Mouse (Mus musculus) olfactory bulb, adult 2 months (tissue): ENCODE results near the gene Pax6. TPM values are rescaled to one million over a fixed set of nuclear protein-coding genes. Genes with fewer than 3 reads are reported as not detected.

Source experiments
- H3K27ac ChIP-seq: fragments of 200-500 bp; 2 replicates; pipeline ENCODE4 v1.5.1; 2012; ENCODE audit warnings: low read depth, low read length; ENCODE audit not compliant: insufficient read depth
- H3K4me1 ChIP-seq: fragments of 200-500 bp; 2 replicates; pipeline ENCODE4 v1.6.1; 2012; ENCODE audit warnings: low read length; ENCODE audit not compliant: control insufficient read depth, insufficient read depth
- H3K4me3 ChIP-seq: fragments of 200-500 bp; 2 replicates; pipeline ENCODE4 v1.5.1; 2012; ENCODE audit warnings: mild to moderate bottlenecking, low read depth, low read length, moderate library complexity; ENCODE audit not compliant: insufficient read depth
- CTCF ChIP-seq: fragments of 200-500 bp; IDR thresholded peaks from 2 replicates; pipeline ENCODE4 v1.5.1; 2012; ENCODE audit warnings: low read depth, mild to moderate bottlenecking, low read length, moderate library complexity; ENCODE audit not compliant: insufficient read depth
- POLR2A ChIP-seq: fragments of 200-500 bp; IDR thresholded peaks from 2 replicates; pipeline ENCODE4 v1.6.1; 2012; ENCODE audit warnings: mild to moderate bottlenecking, low read depth, low read length, moderate library complexity; ENCODE audit not compliant: insufficient read depth
- WGBS: fragments of 180-500 bp; shearing (Covaris S2); methylation state at CpG from one replicate; pipeline ENCODE4 v1.1.7; 2018; 5-methylcytosine and 5-hydroxymethylcytosine counted together
- polyA plus RNA-seq: library from polyadenylated mRNA; stranded (reverse); fragments of >200 nt; gene quantifications from 2 replicates; pipeline ENCODE4 v1.2.4, GENCODE M21; 2012; ENCODE audit warnings: low replicate concordance; ENCODE audit not compliant: missing spikeins, insufficient read depth, insufficient read length

The Pax6 gene
- polyA plus RNA-seq, 1 experiment, result not detected

DNA sequence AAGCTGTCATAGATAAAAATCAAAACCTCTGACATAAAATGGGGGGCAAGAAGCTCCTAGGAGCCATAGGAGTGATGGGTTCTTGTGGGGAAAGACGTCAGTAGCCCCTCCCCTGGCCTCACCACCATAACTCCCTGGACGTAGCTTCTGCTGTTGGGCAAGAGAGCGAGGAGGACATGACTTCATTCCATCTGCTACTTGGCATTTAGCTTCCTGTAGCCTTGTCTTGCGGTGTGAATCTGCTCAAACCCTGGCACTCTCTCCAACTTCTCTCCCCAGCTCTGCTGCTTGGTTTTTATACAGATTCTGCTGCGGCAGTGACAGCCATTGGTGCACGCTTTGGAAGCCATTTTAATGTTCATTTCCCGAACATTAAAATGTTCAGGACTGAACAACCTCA lies 78.2 kb downstream of the Pax6 start:
- Histone ChIP-seq H3K27ac (no peak overlapping the region), H3K4me3 (no peak overlapping the region), H3K4me1 (peaks cover 3% of the 10 kb centered on the region; the same call in 1 of the 2 replicates)
- no peak for TF ChIP-seq POLR2A
- TF ChIP-seq CTCF, result no peak
- WGBS, result 92% methylated on average over 7 of the region's 7 CpGs

Other genes starting within 250 kb of the Pax6 start
- gene Elp4, start 235.7 kb downstream of the Pax6 start, polyA plus RNA-seq, result not detected in 2 replicates
- not detected in 2 replicates for gene Immp1l, start 235.7 kb downstream of the Pax6 start, polyA plus RNA-seq